Mouse (Mus musculus) forebrain, embryonic 16.5 days (tissue): Measurements from ENCODE around the gene Gm21818. TPM values are rescaled to one million over a fixed set of nuclear protein-coding genes. Genes with fewer than 3 reads are reported as not detected.
"Not testable (repeated sequence)": the region's sequence is repeated elsewhere in the genome, so short reads cannot be mapped to it uniquely, and the experiment has no call there.

Source experiments
- ATAC-seq: fragments of 200-750 bp; cut with Nextera tagmentation; 2 replicates; pipeline ENCODE4 v1.8.0; 2017; ENCODE audit warnings: mild to moderate bottlenecking, moderate library complexity
- H3K27ac ChIP-seq: fragments of 300-500 bp; sonication (generic); 2 replicates; pipeline ENCODE4 v1.5.1; 2014; ENCODE audit warnings: low read length, control low read depth
- H3K27me3 ChIP-seq: fragments of 300-500 bp; sonication (generic); replicated peaks from 2 replicates; pipeline ENCODE4 v1.6.1; 2014; ENCODE audit warnings: low read length; ENCODE audit not compliant: control insufficient read depth, insufficient read depth
- H3K36me3 ChIP-seq: fragments of 300-500 bp; sonication (generic); 2 replicates; pipeline ENCODE4 v1.6.1; 2014; ENCODE audit not compliant: control insufficient read depth, insufficient read depth
- H3K4me1 ChIP-seq: fragments of 300-500 bp; sonication (generic); replicated peaks from 2 replicates; pipeline ENCODE4 v1.6.1; 2014; ENCODE audit warnings: low read length; ENCODE audit not compliant: control insufficient read depth, insufficient read depth
- H3K4me2 ChIP-seq: fragments of 300-500 bp; sonication (generic); 2 replicates; pipeline ENCODE4 v1.6.1; 2014; ENCODE audit warnings: mild to moderate bottlenecking, low read length, control low read depth
- H3K4me3 ChIP-seq: fragments of 300-500 bp; sonication (generic); replicated peaks from 2 replicates; pipeline ENCODE4 v1.5.1; 2014; ENCODE audit warnings: mild to moderate bottlenecking, low read length, control low read depth
- H3K9ac ChIP-seq: fragments of 300-500 bp; sonication (generic); replicated peaks from 2 replicates; pipeline ENCODE4 v1.6.1; 2014; ENCODE audit warnings: low read depth, low read length, control low read depth
- H3K9me3 ChIP-seq: fragments of 300-500 bp; sonication (generic); 2 replicates; pipeline ENCODE4 v1.6.1; 2016; ENCODE audit warnings: low read length; ENCODE audit not compliant: control insufficient read depth
- WGBS: fragments of 180-500 bp; shearing (Covaris S2); extraction: QIAGEN DNeasy Blood & Tissue Kit; methylation state at CpG from one replicate; pipeline ENCODE4 v1.1.7; 2014; 5-methylcytosine and 5-hydroxymethylcytosine counted together
- polyA plus RNA-seq: library from polyadenylated mRNA; unstranded; fragments of >200 nt; fragmentation: Nextera tagmentation; extraction: Ambion mirVana; gene quantifications from 2 replicates; pipeline ENCODE4 v1.2.1, GENCODE M21; 2015

Gm21818 gene
- polyA plus RNA-seq, 1 experiment from 2014 or later = not detected

GRCm38 (mm10) chr13:120223012-120223659 lies 50.9 kb downstream of the Gm21818 start:
- not testable (repeated sequence) for H3K4me2 ChIP-seq, H3K9ac ChIP-seq, H3K4me1 ChIP-seq, H3K4me3 ChIP-seq, H3K9me3 ChIP-seq, H3K27ac ChIP-seq, H3K36me3 ChIP-seq, H3K27me3 ChIP-seq, ATAC-seq
- 95% methylated on average over 16 of the region's 25 CpGs for WGBS

Other genes starting within 250 kb of the Gm21818 start
- gene Gm21761, start 243.2 kb upstream of the Gm21818 start, polyA plus RNA-seq = not detected in 2 replicates
- not detected in 2 replicates for gene B020031M17Rik, start 221.6 kb upstream of the Gm21818 start, polyA plus RNA-seq
- gene Gm36079, start 145.4 kb upstream of the Gm21818 start, polyA plus RNA-seq = not detected in 2 replicates
- not detected in 2 replicates for gene Gm21188, start 120.2 kb upstream of the Gm21818 start, polyA plus RNA-seq
- not detected in 2 replicates for gene Gm20767, start 32.2 kb upstream of the Gm21818 start, polyA plus RNA-seq
- not detected in 2 replicates for gene Gm21762, start 43.5 kb downstream of the Gm21818 start, polyA plus RNA-seq
- gene Gm21731, start 66.7 kb downstream of the Gm21818 start, polyA plus RNA-seq = not detected in 2 replicates
- not detected in 2 replicates for gene AF067061, start 90.7 kb downstream of the Gm21818 start, polyA plus RNA-seq
- gene BC147527, start 128.0 kb downstream of the Gm21818 start, polyA plus RNA-seq = not detected in 2 replicates
- gene Tcstv3, start 144.4 kb downstream of the Gm21818 start, polyA plus RNA-seq = not detected in 2 replicates